Mouse (Mus musculus) ES-E14 (cell line): Measurements from ENCODE around the gene Far2. TPM values are rescaled to one million over a fixed set of nuclear protein-coding genes. Genes with fewer than 3 reads are reported as not detected.
"Not testable (repeated sequence)": the region's sequence is repeated elsewhere in the genome, so short reads cannot be mapped to it uniquely, and the experiment has no call there.

Experiments used
- DNase-seq: peaks from one replicate; pipeline ENCODE4 v3.0.0-alpha.2; 2013; ENCODE audit warnings: low read depth, low spot score
- H3K27ac ChIP-seq: 2 replicates; pipeline ENCODE4 v1.5.1; 2012; ENCODE audit warnings: low read depth, mild to moderate bottlenecking, low read length, moderate library complexity, mixed read lengths; ENCODE audit not compliant: poor library complexity, insufficient read depth, severe bottlenecking
- H3K36me3 ChIP-seq: 2 replicates; pipeline ENCODE4 v1.6.1; 2012; ENCODE audit warnings: mild to moderate bottlenecking, low read length, moderate library complexity, mixed read lengths; ENCODE audit not compliant: control insufficient read depth, poor library complexity, insufficient read depth, severe bottlenecking
- H3K4me1 ChIP-seq, 2 experiments: fragments of 150-350 bp in 1 of 2; sonication (generic) in 1 of 2; 2 replicates each; pipeline ENCODE4 v1.6.1; 2012; ENCODE audit warnings: low read length in 2 of 2, mild to moderate bottlenecking in 1 of 2, mixed read lengths in 1 of 2; ENCODE audit not compliant: control insufficient read depth in 2 of 2, insufficient read depth in 2 of 2, poor library complexity in 1 of 2
- H3K4me3 ChIP-seq, 2 experiments: fragments of 150-350 bp in 1 of 2; sonication (generic) in 1 of 2; 2 replicates each; pipeline ENCODE4 v1.5.1; 2012; ENCODE audit warnings: low read length in 2 of 2, low read depth in 1 of 2, mild to moderate bottlenecking in 1 of 2, mixed read lengths in 1 of 2; ENCODE audit not compliant: insufficient read depth in 1 of 2, poor library complexity in 1 of 2, severe bottlenecking in 1 of 2
- H3K9ac ChIP-seq: 2 replicates; pipeline ENCODE4 v1.6.1; 2012; ENCODE audit warnings: low read depth, mild to moderate bottlenecking, low read length, mixed read lengths; ENCODE audit not compliant: poor library complexity, insufficient read depth, severe bottlenecking
- H3K9me3 ChIP-seq: fragments of 150-350 bp; sonication (generic); 2 replicates; pipeline ENCODE4 v1.6.1; 2012; ENCODE audit warnings: low read depth, mild to moderate bottlenecking, low read length; ENCODE audit not compliant: control insufficient read depth, insufficient read depth
- CHD2 ChIP-seq: IDR thresholded peaks from 2 replicates; pipeline ENCODE4 v1.6.1; 2014; ENCODE audit warnings: mild to moderate bottlenecking, low read depth, low read length, inconsistent platforms
- HCFC1 ChIP-seq: IDR thresholded peaks from 2 replicates; pipeline ENCODE4 v1.6.1; 2012; ENCODE audit warnings: low read length, inconsistent platforms, borderline replicate concordance; ENCODE audit not compliant: insufficient read depth
- MAFK ChIP-seq: IDR thresholded peaks from 2 replicates; pipeline ENCODE4 v1.6.1; 2014; ENCODE audit warnings: mild to moderate bottlenecking, low read depth, low read length, inconsistent platforms; ENCODE audit not compliant: insufficient read depth
- ZC3H11A ChIP-seq: IDR thresholded peaks from 2 replicates; pipeline ENCODE4 v1.6.1; 2012; ENCODE audit warnings: low read depth, mild to moderate bottlenecking, inconsistent platforms, low read length, borderline replicate concordance
- ZNF384 ChIP-seq: IDR thresholded peaks from 2 replicates; pipeline ENCODE4 v1.6.1; 2012; ENCODE audit warnings: low read depth, low read length, inconsistent platforms
- in situ Hi-C, 2 experiments: fragments of 600-800 bp; cut with MboI; formaldehyde crosslinking; loops; one replicate each; pipeline ENCODE4 v1.15.1; 2025; ENCODE audit warnings: low sequenced_read_pairs in 2 of 2, inconsistent platforms in 1 of 2; ENCODE audit not compliant: unreplicated experiment in 2 of 2
- total RNA-seq: library from RNA; depleted of rRNA; stranded (reverse); fragments of 300-350 nt; gene quantifications from 2 replicates; pipeline ENCODE4 v1.2.3, GENCODE M21; 2012

The Far2 gene
- total RNA-seq, 1 experiment = 1.5 TPM

- no peak overlapping the region for H3K4me3 ChIP-seq
- H3K4me1 ChIP-seq = no peaks in the 10 kb centered on the region
- no peak for DNase-seq
- H3K9me3 ChIP-seq = no peaks in the 10 kb centered on the region
- TF ChIP-seq ZC3H11A (no peak), HCFC1 (no peak), MAFK (no peak), ZNF384 (no peak), CHD2 (no peak)
- no peaks in the 10 kb centered on the region for H3K36me3 ChIP-seq
- H3K27ac ChIP-seq = no peak overlapping the region
- no peak overlapping the region for H3K9ac ChIP-seq
- in situ Hi-C loops = no loop called here
Observed at GRCm38 (mm10) chr6:148141874-148142273, 94.8 kb downstream of the Far2 start.

- TF ChIP-seq HCFC1 (no peak), CHD2 (no peak), ZC3H11A (no peak), MAFK (no peak), ZNF384 (no peak)
- in situ Hi-C loops = no loop called here
- Histone ChIP-seq H3K4me1 (no peaks in the 10 kb centered on the region), H3K4me3 (no peak overlapping the region), H3K9ac (no peak overlapping the region), H3K27ac (no peak overlapping the region), H3K36me3 (no peaks in the 10 kb centered on the region), H3K9me3 (no peaks in the 10 kb centered on the region)
- DNase-seq = no peak
Observed at GRCm38 (mm10) chr6:148142421-148142820, 95.4 kb downstream of the Far2 start.

GRCm38 (mm10) chr6:148152305-148152704 lies 105.2 kb downstream of the Far2 start:
- H3K27ac ChIP-seq, H3K9ac ChIP-seq, H3K4me1 ChIP-seq, H3K36me3 ChIP-seq, DNase-seq, in situ Hi-C loops, H3K9me3 ChIP-seq, H3K4me3 ChIP-seq: not testable (repeated sequence)

- DNase-seq = no peak
- H3K27ac ChIP-seq = no peak overlapping the region
- no peak overlapping the region for H3K9ac ChIP-seq
- H3K4me3 ChIP-seq = no peak overlapping the region
- H3K36me3 ChIP-seq = no peaks in the 10 kb centered on the region
- H3K4me1 ChIP-seq = no peaks in the 10 kb centered on the region
- TF ChIP-seq MAFK (no peak), HCFC1 (no peak), CHD2 (no peak), ZC3H11A (no peak)
- in situ Hi-C loops = no loop called here
- no peaks in the 10 kb centered on the region for H3K9me3 ChIP-seq
Observed at GRCm38 (mm10) chr6:148172904-148173303, 125.8 kb downstream of the Far2 start.

- H3K36me3 ChIP-seq = peaks cover 22% of the 10 kb centered on the region
Observed at GRCm38 (mm10) chr6:148185694-148186093, 138.6 kb downstream of the Far2 start.

More at GRCm38 (mm10) chr6:148185694-148186093, 138.6 kb downstream of the Far2 start:
- no peak for DNase-seq
- in situ Hi-C loops = no loop called here
- Histone ChIP-seq H3K9me3 (no peaks in the 10 kb centered on the region), H3K9ac (no peak overlapping the region), H3K27ac (no peak overlapping the region), H3K4me3 (no peak overlapping the region), H3K4me1 (no peaks in the 10 kb centered on the region)
- TF ChIP-seq HCFC1 = no peak
- no peak for TF ChIP-seq CHD2
- no peak for TF ChIP-seq ZC3H11A
- TF ChIP-seq MAFK = no peak
- no peak for TF ChIP-seq ZNF384
